Mouse (Mus musculus): ENCODE results near the gene Ifnk. TPM values are rescaled to one million over a fixed set of nuclear protein-coding genes. Genes with fewer than 3 reads are reported as not detected.

Ifnk gene
- not detected in 2 replicates for polyA plus RNA-seq (2014; fragmentation: Nextera tagmentation; extraction: Ambion mirVana)

GRCm38 (mm10) chr4:35151756-35152155 is at the start of gene Ifnk:
Gene Ifnk (plus strand): TSS chr4:35152056.
- no peaks in the 10 kb centered on the region; the same call in 1 of the 2 replicates for H3K27me3 ChIP-seq (ENCODE audit: control insufficient read depth, insufficient read depth, low read length)
- no peak for ATAC-seq (ENCODE audit: insufficient number of reproducible peaks, insufficient read depth, low FRiP score, low read depth)
- WGBS: 74% methylated on average over 4 of the region's 4 CpGs

GRCm38 (mm10) chr4:35105115-35105773 is 46.6 kb upstream of the Ifnk start:
- Histone ChIP-seq H3K9me3 (ENCODE audit: control insufficient read depth, low read length) (no peaks in the 10 kb centered on the region), H3K4me2 (ENCODE audit: low read length) (no peak overlapping the region), H3K36me3 (ENCODE audit: control insufficient read depth, insufficient read depth, low read length) (no peaks in the 10 kb centered on the region), H3K9ac (ENCODE audit: low read length) (no peak overlapping the region), H3K4me3 (ENCODE audit: control insufficient read depth in 1 of 2, insufficient read depth in 1 of 2, low read depth in 1 of 2, low read length in 2 of 2) (no peak overlapping the region), H3K27me3 (ENCODE audit: control insufficient read depth, insufficient read depth, low read length) (no peaks in the 10 kb centered on the region), H3K27ac (replicated peaks in 1 of 2; ENCODE audit: control insufficient read depth in 1 of 2, insufficient read depth in 1 of 2, low read depth in 2 of 2, low read length in 2 of 2) (no peak overlapping the region), H3K4me1 (ENCODE audit: control insufficient read depth in 2 of 2, insufficient read depth in 2 of 2, low read length in 2 of 2) (peaks cover 2% of the 10 kb centered on the region in 2 experiments; a peak in 2 of 4 replicates)
- 77% methylated on average over 14 of the region's 14 CpGs for WGBS
- no peak for ATAC-seq (ENCODE audit: insufficient number of reproducible peaks, insufficient read depth, low FRiP score, low read depth)

More at GRCm38 (mm10) chr4:35151756-35152155, at the start of gene Ifnk:
- Histone ChIP-seq H3K9ac (ENCODE audit: low read length) (no peak within 1 kb of the TSS), H3K27ac (replicated peaks in 1 of 2; ENCODE audit: control insufficient read depth in 1 of 2, insufficient read depth in 1 of 2, low read depth in 2 of 2, low read length in 2 of 2) (no peak within 1 kb of the TSS), H3K4me1 (ENCODE audit: control insufficient read depth in 2 of 2, insufficient read depth in 2 of 2, low read length in 2 of 2) (peaks cover 4 to 5% of the 10 kb centered on the region in 2 experiments; a peak in 3 of 4 replicates), H3K9me3 (ENCODE audit: control insufficient read depth, low read length) (no peaks in the 10 kb centered on the region), H3K4me2 (ENCODE audit: low read length) (no peak within 1 kb of the TSS), H3K4me3 (ENCODE audit: control insufficient read depth in 1 of 2, insufficient read depth in 1 of 2, low read depth in 1 of 2, low read length in 2 of 2) (no peak within 1 kb of the TSS), H3K36me3 (ENCODE audit: control insufficient read depth, insufficient read depth, low read length) (no peaks in the 10 kb centered on the region)

GRCm38 (mm10) chr4:35112452-35112851 is 39.4 kb upstream of the Ifnk start:
- no peaks in the 10 kb centered on the region for H3K9me3 ChIP-seq (ENCODE audit: control insufficient read depth, low read length)
- H3K4me3 ChIP-seq (ENCODE audit: control insufficient read depth in 1 of 2, insufficient read depth in 1 of 2, low read depth in 1 of 2, low read length in 2 of 2): no peak overlapping the region
- H3K9ac ChIP-seq (ENCODE audit: low read length): no peak overlapping the region
- no peak overlapping the region for H3K4me2 ChIP-seq (ENCODE audit: low read length)
- H3K4me1 ChIP-seq (ENCODE audit: control insufficient read depth in 2 of 2, insufficient read depth in 2 of 2, low read length in 2 of 2): peaks cover 4 to 7% of the 10 kb centered on the region in 2 experiments
- 81% methylated on average over 4 of the region's 4 CpGs for WGBS
- no peak overlapping the region for H3K27ac ChIP-seq (replicated peaks in 1 of 2; ENCODE audit: control insufficient read depth in 1 of 2, insufficient read depth in 1 of 2, low read depth in 2 of 2, low read length in 2 of 2)
- no peaks in the 10 kb centered on the region for H3K27me3 ChIP-seq (ENCODE audit: control insufficient read depth, insufficient read depth, low read length)
- H3K36me3 ChIP-seq (ENCODE audit: control insufficient read depth, insufficient read depth, low read length): no peaks in the 10 kb centered on the region
- no peak for ATAC-seq (ENCODE audit: insufficient number of reproducible peaks, insufficient read depth, low FRiP score, low read depth)

GRCm38 (mm10) chr4:35113516-35114248 is 38.2 kb upstream of the Ifnk start:
- H3K4me3 ChIP-seq (ENCODE audit: control insufficient read depth in 1 of 2, insufficient read depth in 1 of 2, low read depth in 1 of 2, low read length in 2 of 2): no peak overlapping the region
- WGBS: 55% methylated on average over 13 of the region's 13 CpGs
- no peaks in the 10 kb centered on the region for H3K27me3 ChIP-seq (ENCODE audit: control insufficient read depth, insufficient read depth, low read length)
- no peaks in the 10 kb centered on the region for H3K36me3 ChIP-seq (ENCODE audit: control insufficient read depth, insufficient read depth, low read length)
- H3K4me2 ChIP-seq (ENCODE audit: low read length): no peak overlapping the region
- H3K27ac ChIP-seq (replicated peaks in 1 of 2; ENCODE audit: control insufficient read depth in 1 of 2, insufficient read depth in 1 of 2, low read depth in 2 of 2, low read length in 2 of 2): no peak overlapping the region
- H3K9me3 ChIP-seq (ENCODE audit: control insufficient read depth, low read length): no peaks in the 10 kb centered on the region
- ATAC-seq (ENCODE audit: insufficient number of reproducible peaks, insufficient read depth, low FRiP score, low read depth): no peak
- H3K4me1 ChIP-seq (ENCODE audit: control insufficient read depth in 2 of 2, insufficient read depth in 2 of 2, low read length in 2 of 2): peaks cover 4 to 7% of the 10 kb centered on the region in 2 experiments
- no peak overlapping the region for H3K9ac ChIP-seq (ENCODE audit: low read length)

- Histone ChIP-seq H3K36me3 (ENCODE audit: control insufficient read depth, insufficient read depth, low read length) (no peaks in the 10 kb centered on the region), H3K27ac (replicated peaks in 1 of 2; ENCODE audit: control insufficient read depth in 1 of 2, insufficient read depth in 1 of 2, low read depth in 2 of 2, low read length in 2 of 2) (no peak overlapping the region), H3K9ac (ENCODE audit: low read length) (no peak overlapping the region), H3K4me2 (ENCODE audit: low read length) (no peak overlapping the region), H3K4me3 (ENCODE audit: control insufficient read depth in 1 of 2, insufficient read depth in 1 of 2, low read depth in 1 of 2, low read length in 2 of 2) (no peak overlapping the region), H3K27me3 (ENCODE audit: control insufficient read depth, insufficient read depth, low read length) (no peaks in the 10 kb centered on the region), H3K9me3 (ENCODE audit: control insufficient read depth, low read length) (no peaks in the 10 kb centered on the region), H3K4me1 (ENCODE audit: control insufficient read depth in 2 of 2, insufficient read depth in 2 of 2, low read length in 2 of 2) (peaks cover 4 to 7% of the 10 kb centered on the region in 2 experiments)
- WGBS: 79% methylated on average over 2 of the region's 2 CpGs
- ATAC-seq (ENCODE audit: insufficient number of reproducible peaks, insufficient read depth, low FRiP score, low read depth): no peak
These were observed 36.9 kb upstream of the Ifnk start for GRCm38 (mm10) chr4:35114950-35115349.

GRCm38 (mm10) chr4:35115933-35116332 is 35.9 kb upstream of the Ifnk start:
- Histone ChIP-seq H3K27ac (replicated peaks in 1 of 2; ENCODE audit: control insufficient read depth in 1 of 2, insufficient read depth in 1 of 2, low read depth in 2 of 2, low read length in 2 of 2) (no peak overlapping the region), H3K9ac (ENCODE audit: low read length) (no peak overlapping the region), H3K4me3 (ENCODE audit: control insufficient read depth in 1 of 2, insufficient read depth in 1 of 2, low read depth in 1 of 2, low read length in 2 of 2) (no peak overlapping the region), H3K27me3 (ENCODE audit: control insufficient read depth, insufficient read depth, low read length) (no peaks in the 10 kb centered on the region), H3K36me3 (ENCODE audit: control insufficient read depth, insufficient read depth, low read length) (no peaks in the 10 kb centered on the region), H3K4me1 (ENCODE audit: control insufficient read depth in 2 of 2, insufficient read depth in 2 of 2, low read length in 2 of 2) (peaks cover 4 to 7% of the 10 kb centered on the region in 2 experiments), H3K4me2 (ENCODE audit: low read length) (no peak overlapping the region), H3K9me3 (ENCODE audit: control insufficient read depth, low read length) (no peaks in the 10 kb centered on the region)
- WGBS: 61% methylated on average over 6 of the region's 6 CpGs
- ATAC-seq (ENCODE audit: insufficient number of reproducible peaks, insufficient read depth, low FRiP score, low read depth): no peak

GRCm38 (mm10) chr4:35117144-35117543 is 34.7 kb upstream of the Ifnk start:
- H3K4me1 ChIP-seq (ENCODE audit: control insufficient read depth in 2 of 2, insufficient read depth in 2 of 2, low read length in 2 of 2): peaks cover 4 to 7% of the 10 kb centered on the region in 2 experiments
- no peaks in the 10 kb centered on the region for H3K27me3 ChIP-seq (ENCODE audit: control insufficient read depth, insufficient read depth, low read length)
- 81% methylated on average over 3 of the region's 3 CpGs for WGBS
- no peak overlapping the region for H3K4me3 ChIP-seq (ENCODE audit: control insufficient read depth in 1 of 2, insufficient read depth in 1 of 2, low read depth in 1 of 2, low read length in 2 of 2)
- H3K4me2 ChIP-seq (ENCODE audit: low read length): no peak overlapping the region
- no peaks in the 10 kb centered on the region for H3K9me3 ChIP-seq (ENCODE audit: control insufficient read depth, low read length)
- no peaks in the 10 kb centered on the region for H3K36me3 ChIP-seq (ENCODE audit: control insufficient read depth, insufficient read depth, low read length)
- ATAC-seq (ENCODE audit: insufficient number of reproducible peaks, insufficient read depth, low FRiP score, low read depth): no peak
- H3K27ac ChIP-seq (replicated peaks in 1 of 2; ENCODE audit: control insufficient read depth in 1 of 2, insufficient read depth in 1 of 2, low read depth in 2 of 2, low read length in 2 of 2): no peak overlapping the region
- H3K9ac ChIP-seq (ENCODE audit: low read length): no peak overlapping the region

All from heart, embryonic 14.5 days (tissue).